Mouse (Mus musculus) naive thymus-derived CD4-positive, alpha-beta T cell, adult 5 months (primary cell): ENCODE results near the gene Cysltr1. TPM values are rescaled to one million over a fixed set of nuclear protein-coding genes. Genes with fewer than 3 reads are reported as not detected.

Experiments
- polyA plus RNA-seq: library from polyadenylated mRNA; unstranded; fragments of 100-300 nt; shearing (Covaris generic); gene quantifications from one replicate; pipeline ENCODE4 v1.2.1, GENCODE M21; 2017

The Cysltr1 gene
- polyA plus RNA-seq = not detected

GRCm38 (mm10) chrX:106603386-106603785, at the start of gene Cysltr1:
Gene Cysltr1 (minus strand): TSS chrX:106603679.

GRCm38 (mm10) chrX:106582886-106583285, 20.6 kb downstream of the Cysltr1 start, which contains the start of gene Gm5127:
Gene Gm5127 (plus strand): TSS chrX:106583186.

Other genes starting within 250 kb of the Cysltr1 start
- not detected for gene Fndc3c1, start 118.3 kb downstream of the Cysltr1 start, polyA plus RNA-seq
- gene Gm5127, start 20.5 kb downstream of the Cysltr1 start, polyA plus RNA-seq = not detected
- not detected for gene Rtl3, start 237.0 kb upstream of the Cysltr1 start, polyA plus RNA-seq